Mouse (Mus musculus) MEL (cell line): ENCODE measurements at regions not wholly inside any gene's neighbourhood (a gene's known extent, or its start where the extent isn't known, plus 50 kb on each side); places are given as distances from the start of the nearest gene placed in this dataset.

Source experiments
- EP300 ChIP-seq, 2 experiments: IDR thresholded peaks; 2 replicates each; pipeline ENCODE4 v1.6.1; 2011; ENCODE audit warnings: improper control_type of control experiment in 2 of 2, low read length in 2 of 2, low read depth in 1 of 2, mild to moderate bottlenecking in 1 of 2
- MAZ ChIP-seq: IDR thresholded peaks from 2 replicates; pipeline ENCODE4 v1.6.1; 2012; ENCODE audit warnings: low read depth, mild to moderate bottlenecking, inconsistent platforms, low read length, improper control_type of control experiment
- POLR2A ChIP-seq, 2 experiments: IDR thresholded peaks; 2 replicates each; pipeline ENCODE4 v1.6.1; 2011 to 2012; ENCODE audit warnings: low read length in 2 of 2, mild to moderate bottlenecking in 2 of 2, control low read depth in 1 of 2, improper control_type of control experiment in 1 of 2, low read depth in 1 of 2, moderate library complexity in 1 of 2; ENCODE audit not compliant: control insufficient read depth in 1 of 2, insufficient read depth in 1 of 2, poor library complexity in 1 of 2
- TCF12 ChIP-seq: IDR thresholded peaks from 2 replicates; pipeline ENCODE4 v1.6.1; 2014; ENCODE audit warnings: low read depth, mild to moderate bottlenecking, inconsistent platforms, low read length, improper control_type of control experiment, moderate library complexity
- ZNF384 ChIP-seq: IDR thresholded peaks from 2 replicates; pipeline ENCODE4 v1.6.1; 2012; ENCODE audit warnings: low read depth, mild to moderate bottlenecking, inconsistent platforms, low read length, improper control_type of control experiment

DNA sequence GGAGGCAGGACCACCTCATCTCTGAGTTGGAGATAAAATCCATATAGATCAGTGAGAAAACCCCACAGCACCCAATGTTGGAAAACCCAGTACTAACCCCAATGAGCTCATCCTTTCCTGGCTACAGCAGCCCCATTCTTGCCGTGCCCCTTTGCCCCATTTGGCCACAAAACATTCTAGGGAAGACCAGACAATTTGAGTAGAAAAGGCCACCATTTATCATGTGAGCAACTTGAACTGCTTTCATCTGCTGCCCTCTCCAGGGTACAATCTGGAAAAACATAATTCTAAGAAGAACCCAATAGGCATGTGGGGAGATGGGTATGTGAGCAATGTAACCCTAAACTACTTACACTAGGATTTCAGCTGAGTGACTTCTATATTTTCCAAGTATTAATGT is 274.7 kb downstream of the Tex13c3 start:
- TF ChIP-seq MAZ: no peak
- no peak for TF ChIP-seq TCF12
- TF ChIP-seq EP300 (IDR thresholded peaks at IDR 0.05; ENCODE audit: low read depth in 1 of 2, low read length in 2 of 2): no peak
- no peak for TF ChIP-seq ZNF384
- TF ChIP-seq POLR2A (IDR thresholded peaks at IDR 0.05; ENCODE audit: control insufficient read depth in 1 of 2, insufficient read depth in 1 of 2, low read depth in 1 of 2, low read length in 2 of 2, poor library complexity in 1 of 2): no peak
